Mouse (Mus musculus): ENCODE data around the gene Slc27a3.

Gene Slc27a3

DNA sequence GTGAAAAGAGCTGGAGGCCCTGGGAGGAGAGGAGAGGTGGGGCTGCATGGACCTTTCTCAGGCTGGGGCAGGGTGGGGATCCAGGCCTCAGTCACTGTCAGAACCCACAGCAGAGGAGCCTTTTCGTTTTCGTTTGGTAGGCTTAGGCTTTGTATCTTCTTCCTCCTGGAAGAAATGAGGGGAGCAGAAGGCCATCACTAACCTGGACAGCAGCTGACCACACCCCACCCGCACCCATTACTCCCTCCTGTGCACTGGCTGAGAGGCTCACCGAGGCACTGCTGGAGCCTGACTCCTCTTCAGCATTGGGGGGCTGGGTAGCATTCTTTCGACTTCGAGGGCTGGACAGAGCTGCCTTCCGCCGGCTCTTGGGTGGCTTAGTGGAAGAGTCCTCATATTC lies 2.2 kb upstream of the Slc27a3 start:
- CTCF ChIA-PET: no interaction called here

DNA sequence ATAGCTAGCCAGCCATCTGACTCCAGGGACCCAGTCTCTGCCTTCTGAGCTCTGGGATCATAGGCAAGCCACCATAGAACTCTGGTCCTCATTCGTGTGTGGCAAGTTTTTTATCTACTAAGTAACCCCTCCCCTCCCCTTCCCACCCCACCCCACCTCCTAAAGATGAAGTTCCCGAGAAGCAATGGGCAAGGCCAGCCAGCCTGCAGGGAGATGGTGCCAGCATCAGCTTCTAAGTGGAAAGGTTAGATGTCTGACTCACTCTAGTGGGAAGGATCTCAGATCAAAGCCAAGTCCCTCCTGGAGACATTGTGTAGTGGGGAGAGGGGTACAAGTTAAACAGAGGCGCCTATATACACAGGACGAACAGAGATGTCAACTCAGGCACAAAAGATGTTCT lies 1.3 kb upstream of the Slc27a3 start:
- CTCF ChIA-PET: no interaction called here

DNA sequence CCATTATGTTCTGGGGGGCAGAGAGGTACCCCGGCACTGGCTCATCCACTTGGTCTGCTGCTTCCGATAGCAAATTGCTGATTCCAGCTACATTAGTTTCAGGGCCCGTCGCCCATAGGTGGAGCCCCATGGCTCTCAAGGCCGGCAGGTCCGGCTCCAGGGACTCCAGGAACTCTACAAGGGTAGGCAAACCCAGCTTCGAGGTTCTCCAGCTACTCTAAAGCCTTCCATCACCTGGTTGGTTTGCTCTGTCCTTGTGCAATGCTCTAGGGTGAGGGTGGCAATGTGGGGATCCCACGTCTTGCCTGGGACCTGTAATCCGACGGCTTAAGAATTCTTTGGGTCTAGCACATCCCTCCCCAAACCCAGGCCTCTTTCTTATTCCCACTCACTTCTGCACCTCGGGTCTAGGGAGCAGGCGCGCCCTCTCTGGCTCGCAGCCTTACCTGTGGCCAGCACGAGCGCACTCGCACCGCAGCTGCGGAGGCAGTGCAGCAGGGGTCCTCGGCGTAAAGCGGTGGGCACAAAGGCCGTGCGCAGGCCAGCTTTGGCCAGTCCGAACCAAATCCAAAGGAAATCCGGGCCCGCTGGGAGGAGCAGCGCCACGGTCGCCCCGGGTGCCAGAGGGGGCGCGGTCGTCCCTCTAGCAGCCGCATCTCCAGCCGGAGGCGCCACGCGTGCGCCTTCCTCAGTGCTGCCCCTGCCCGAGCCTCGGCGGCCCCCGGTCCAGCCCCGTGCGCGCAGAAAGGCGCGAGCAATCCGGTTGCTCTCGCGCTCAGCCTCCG lies 820 bp downstream of the Slc27a3 start:
- CTCF ChIA-PET: no interaction called here

DNA sequence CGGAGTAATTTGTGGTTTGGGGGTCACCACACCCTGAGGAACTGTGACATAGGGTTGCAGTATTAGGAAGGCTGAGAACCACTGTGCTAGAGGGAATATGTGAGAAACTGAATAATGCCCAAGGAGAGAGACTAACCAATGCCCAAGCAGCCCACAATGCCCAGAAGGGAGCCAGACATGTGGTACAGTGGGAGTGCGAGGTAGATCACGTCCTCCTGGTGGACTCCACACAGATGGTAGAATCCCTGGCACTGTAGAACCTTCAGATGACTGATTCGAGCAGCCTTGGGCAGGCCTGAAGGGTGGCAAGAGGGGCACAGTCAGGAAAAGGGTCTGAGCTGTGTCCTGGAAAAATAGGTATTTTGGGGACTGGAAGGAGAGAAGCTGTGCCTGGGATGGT lies 1.5 kb downstream of the Slc27a3 start:
- CTCF ChIA-PET: no interaction called here

GRCm38 (mm10) chr3:90387483-90387882 lies 2.3 kb downstream of the Slc27a3 start:
- CTCF ChIA-PET: no interaction called here

- CTCF ChIA-PET: no interaction called here
These were observed 2.9 kb downstream of the Slc27a3 start for GRCm38 (mm10) chr3:90386817-90387216.

- CTCF ChIA-PET: interaction anchor here (0.5 kb wide), 1 partner anchor 154 kb away, joined by 3 read pairs; no protein-coding TSS in a partner anchor
These were observed 4.8 kb downstream of the Slc27a3 start for GRCm38 (mm10) chr3:90384851-90385375.

DNA sequence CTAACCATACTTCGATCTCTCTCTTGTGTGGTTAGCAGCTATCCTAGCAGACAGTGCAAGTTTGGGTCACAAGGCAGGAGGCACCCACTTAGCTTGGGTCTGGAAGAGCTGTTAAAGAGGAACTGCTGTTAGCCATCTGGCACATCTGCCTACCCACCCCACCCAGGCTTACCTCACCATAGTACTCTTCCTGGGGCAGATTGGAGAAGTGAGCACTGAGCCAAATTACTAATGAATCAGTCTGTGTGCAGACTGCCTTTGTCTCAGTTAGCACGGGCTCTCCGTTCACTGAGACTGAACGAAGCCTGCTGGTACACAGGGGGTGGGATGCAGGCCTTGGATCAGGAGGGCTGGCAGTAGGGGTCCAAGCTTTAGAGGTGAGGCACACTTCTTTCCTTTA lies 6.0 kb downstream of the Slc27a3 start:
- CTCF ChIA-PET: interaction anchor here (0.5 to 0.8 kb wide), 2 partner anchors 25 to 229 kb away, joined by 4 read pairs; no protein-coding TSS in a partner anchor

DNA sequence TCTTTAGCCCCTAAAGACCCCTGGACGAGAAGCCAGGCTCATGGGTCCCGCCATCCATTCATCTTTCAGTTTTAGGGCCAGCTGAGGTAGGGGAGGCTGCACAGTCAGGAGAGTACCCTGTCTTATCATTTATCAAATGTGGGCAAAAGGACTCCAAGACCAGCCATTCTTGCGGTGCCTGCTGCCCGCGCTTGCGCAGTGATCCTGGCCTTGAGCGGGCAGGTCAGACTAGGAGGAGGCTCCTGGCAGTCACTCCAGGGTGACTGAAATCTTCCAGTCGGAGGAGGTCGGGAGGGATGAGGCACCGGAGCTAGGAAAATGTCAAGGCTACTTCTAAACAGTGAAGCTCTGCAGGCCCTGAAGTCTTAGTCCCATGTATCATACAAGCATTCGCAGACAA lies 8.0 kb downstream of the Slc27a3 start:
- CTCF ChIA-PET: no interaction called here

- CTCF ChIA-PET: no interaction called here
These were observed 11.2 kb downstream of the Slc27a3 start for GRCm38 (mm10) chr3:90378496-90378895.

DNA sequence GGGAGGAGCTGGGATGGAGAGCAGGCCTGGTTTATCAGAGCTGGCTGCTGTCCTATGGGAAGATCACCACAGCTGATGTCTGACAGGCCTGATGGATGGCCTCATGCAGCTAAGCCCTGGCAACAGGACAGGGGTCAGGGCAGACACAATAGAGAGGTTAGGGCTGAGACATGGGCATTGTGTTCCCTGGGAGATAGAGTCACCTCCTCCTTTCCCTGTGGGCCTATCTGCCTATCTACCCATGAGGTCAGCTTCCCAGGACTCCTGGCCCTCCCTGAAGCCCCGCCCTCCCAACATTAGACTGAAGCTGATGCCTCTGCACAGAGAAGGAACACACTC lies 13.5 kb downstream of the Slc27a3 start:
- CTCF ChIA-PET: interaction anchor here (0.6 kb wide), 3 partner anchors 267 to 1263 kb away, joined by 3 to 4 read pairs (median 3); no protein-coding TSS in a partner anchor

DNA sequence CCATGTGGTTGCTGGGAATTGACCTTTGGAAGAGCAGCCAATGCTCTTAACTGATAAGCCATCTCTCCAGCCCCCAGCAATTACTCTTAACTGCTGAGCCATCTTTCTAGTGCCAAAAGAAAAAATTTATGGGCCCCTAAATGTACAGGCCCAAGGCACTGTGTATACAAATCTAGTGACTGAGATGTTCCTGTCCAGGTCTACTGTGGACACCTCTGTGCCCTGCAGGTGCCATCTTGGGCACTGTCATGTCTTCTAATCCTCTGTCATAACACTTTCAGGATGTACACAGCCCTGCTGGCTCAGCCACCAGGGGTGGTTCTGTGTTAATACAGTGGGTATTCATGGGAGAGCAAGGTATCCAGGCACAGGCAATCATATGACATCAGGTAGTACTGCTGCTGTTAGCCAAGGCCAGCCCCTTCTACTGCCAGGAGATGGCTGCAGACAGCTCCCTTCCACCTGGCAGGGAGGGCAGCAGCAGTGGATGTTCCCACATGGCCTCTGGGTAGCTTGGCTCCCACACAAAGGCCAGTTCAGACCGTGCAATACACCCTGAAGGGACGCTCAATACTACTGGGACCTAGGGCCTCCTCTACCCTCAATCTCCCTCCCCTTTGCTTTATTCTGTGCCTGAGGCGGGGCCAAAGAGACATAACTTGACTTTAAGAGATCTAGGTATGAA lies 14.0 kb downstream of the Slc27a3 start:
- CTCF ChIA-PET: interaction anchor here (0.7 kb wide), 1 partner anchor 112 kb away, joined by 3 read pairs; no protein-coding TSS in a partner anchor

GRCm38 (mm10) chr3:90374368-90374767 lies 15.4 kb downstream of the Slc27a3 start:
- CTCF ChIA-PET: interaction anchor here (0.6 to 0.7 kb wide), 2 partner anchors 29 to 55 kb away, joined by 3 to 5 read pairs; no protein-coding TSS in a partner anchor

DNA sequence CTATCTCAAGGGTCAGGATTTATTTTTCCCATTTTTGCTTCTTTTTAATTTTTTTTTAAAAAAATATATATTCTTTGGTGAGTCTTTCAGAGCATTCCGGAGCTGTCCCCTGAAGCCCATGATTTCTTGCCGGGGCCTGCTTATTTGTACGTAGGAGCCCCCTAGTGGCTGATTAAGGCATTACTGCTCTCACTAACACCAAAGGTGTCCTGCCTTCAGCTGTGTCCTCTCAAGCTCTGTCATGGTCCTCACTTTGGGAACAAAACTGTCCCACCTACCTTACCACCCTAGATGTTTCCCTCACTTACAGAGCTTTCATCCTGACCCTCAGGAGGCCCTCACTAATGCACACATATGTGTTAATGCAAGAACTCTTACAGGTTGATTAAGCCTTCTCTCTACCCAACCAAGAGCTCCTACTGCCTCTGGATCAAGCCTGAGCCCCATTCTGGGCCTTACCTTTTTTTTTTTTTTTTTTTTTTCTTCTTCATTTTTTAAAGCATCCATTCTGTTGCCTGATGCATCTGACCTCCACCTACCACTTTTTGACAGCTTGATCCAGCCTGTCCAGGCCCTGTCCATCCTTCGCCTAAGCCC lies 16.2 kb downstream of the Slc27a3 start:
- CTCF ChIA-PET: interaction anchor here (0.6 to 1.1 kb wide), 3 partner anchors 136 to 183 kb away, joined by 4 to 13 read pairs (median 6); no protein-coding TSS in a partner anchor

DNA sequence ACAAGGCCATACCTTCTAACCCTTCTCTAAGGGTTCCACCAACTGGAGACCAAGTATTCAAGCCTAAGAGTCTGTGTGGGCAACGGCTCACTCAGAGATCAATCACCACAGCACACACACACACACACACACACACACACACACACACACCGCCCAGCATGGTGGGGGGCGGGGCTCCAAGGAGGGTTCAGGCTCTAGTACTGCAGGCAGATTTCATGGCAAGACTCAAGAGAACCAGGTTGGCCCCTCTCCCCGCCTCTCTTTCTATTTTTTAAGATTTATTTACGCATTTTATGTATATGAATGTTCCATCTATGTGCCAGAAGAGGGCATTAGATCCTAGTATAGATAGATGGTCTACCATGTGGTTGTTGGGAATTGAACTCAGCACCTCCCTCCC lies 16.9 kb downstream of the Slc27a3 start:
- CTCF ChIA-PET: interaction anchor here (1.1 kb wide), 1 partner anchor 157 kb away, joined by 6 read pairs; no protein-coding TSS in a partner anchor

DNA sequence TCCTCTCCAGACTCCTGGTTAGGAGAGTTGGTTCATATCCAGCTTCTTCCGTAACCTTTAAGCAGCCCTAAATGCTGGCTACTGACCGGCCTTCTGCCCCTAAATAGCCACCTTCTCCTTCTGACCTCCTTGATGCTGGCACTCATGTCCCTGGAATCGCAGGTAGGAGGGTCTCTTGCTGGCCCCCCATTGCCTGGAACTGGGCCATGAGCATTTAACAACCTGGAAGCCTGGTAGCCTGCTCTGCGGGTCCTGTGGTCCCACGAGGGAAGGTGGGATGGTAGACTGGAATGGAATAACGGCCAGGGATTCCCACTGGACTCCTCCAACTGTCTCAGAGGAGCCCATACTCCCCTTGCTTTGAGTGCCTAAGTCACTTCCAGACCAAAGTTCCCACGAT lies 17.9 kb downstream of the Slc27a3 start:
- CTCF ChIA-PET: no interaction called here

GRCm38 (mm10) chr3:90369041-90369440 lies 20.7 kb downstream of the Slc27a3 start:
- CTCF ChIA-PET: no interaction called here

DNA sequence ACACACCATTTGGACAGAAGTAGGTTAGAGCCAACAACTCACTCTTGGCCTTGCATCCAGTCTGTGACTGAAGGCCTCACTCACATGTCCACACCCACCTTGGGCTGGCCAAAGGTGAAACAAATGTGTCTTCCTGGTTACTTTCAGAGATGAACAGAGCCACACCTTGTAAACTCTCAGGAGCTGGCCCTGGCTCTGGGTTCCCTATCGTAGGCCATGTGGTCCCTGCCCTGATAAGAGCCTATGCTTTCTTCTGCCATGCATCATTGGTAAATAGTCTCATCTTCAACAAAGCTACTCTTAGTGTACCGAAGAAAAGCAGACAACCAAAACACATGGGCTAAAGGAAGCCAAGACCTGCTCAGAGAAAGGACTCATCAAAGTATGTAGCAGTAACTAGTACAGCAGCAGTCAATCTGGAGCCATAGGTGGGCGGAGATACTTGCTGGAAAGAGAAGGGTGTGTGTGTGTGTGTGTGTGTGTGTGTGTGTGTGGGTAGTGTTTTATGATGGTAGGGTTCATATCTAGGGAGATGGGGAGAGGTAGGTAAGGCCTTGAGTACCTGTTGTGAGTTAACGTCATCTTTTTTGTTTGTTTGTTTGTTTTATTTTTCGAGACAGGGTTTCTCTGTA lies 22.6 kb downstream of the Slc27a3 start:
- CTCF ChIA-PET: no interaction called here

DNA sequence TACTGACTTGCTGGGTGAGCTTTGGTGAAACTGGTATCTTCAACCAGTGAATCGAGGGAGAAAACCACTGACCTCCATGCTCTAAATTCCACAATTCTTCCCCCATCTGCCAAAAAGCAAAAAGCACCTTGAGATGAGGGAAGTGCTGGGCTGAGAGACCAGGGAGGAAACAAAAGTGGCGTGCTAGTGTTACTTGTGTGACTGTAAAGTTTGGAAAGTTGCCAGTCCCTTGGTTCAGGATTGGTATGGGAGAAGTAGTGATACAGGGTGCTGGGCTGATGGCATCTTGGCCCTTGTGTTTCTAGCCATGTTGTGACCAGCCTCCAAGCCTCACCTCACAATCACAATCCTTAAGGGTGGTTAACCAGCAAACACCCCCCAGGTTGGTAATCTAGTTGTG lies 27.4 kb downstream of the Slc27a3 start:
- CTCF ChIA-PET: no interaction called here

GRCm38 (mm10) chr3:90361476-90361875 lies 28.3 kb downstream of the Slc27a3 start:
- CTCF ChIA-PET: interaction anchor here (0.6 to 0.7 kb wide), 2 partner anchors 19 to 31 kb away, joined by 3 to 26 read pairs; no protein-coding TSS in a partner anchor

DNA sequence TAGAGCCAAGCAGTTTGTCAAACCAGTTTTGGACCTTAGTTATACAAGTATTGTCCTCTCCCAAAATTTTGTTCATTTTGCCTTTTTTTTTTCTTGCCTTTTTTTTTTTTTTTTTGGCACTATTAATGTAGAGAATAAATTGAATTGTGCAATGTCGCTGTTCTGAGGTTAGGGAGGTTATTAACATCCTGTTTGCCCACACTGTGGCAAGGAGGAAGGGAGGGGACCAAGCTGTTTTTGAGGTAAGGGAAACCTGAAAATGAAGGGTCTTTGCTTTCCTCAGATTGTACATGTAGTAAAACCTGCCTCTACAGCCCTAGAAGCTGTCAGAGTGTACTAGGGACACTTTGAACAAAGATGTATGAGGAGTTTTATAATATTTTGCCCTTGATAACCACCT lies 30.5 kb downstream of the Slc27a3 start:
- CTCF ChIA-PET: interaction anchor here (0.7 kb wide), 1 partner anchor 1356 kb away, joined by 4 read pairs; no protein-coding TSS in a partner anchor

DNA sequence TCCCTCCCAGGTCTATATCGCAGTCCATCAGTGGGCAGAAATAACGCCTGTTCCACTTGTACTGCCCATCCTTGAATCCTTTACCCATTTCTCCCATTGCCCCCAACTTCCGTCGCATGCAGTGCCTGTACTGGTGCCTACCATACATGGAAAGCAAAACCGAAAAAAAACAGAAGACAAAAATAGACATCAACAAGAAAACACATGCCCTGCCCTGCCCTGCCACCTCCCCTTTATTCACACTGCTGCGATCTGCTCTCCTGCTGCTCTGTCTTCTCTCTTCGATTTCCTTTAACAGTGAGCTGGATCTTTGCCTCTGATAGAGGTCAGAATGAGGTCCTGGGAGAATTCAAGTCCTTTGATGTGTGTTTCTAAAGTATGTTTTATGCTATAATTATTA lies 31.8 kb downstream of the Slc27a3 start:
- CTCF ChIA-PET: interaction anchor here (0.7 kb wide), 1 partner anchor 123 kb away, joined by 4 read pairs; no protein-coding TSS in a partner anchor

Data from spleen, embryonic (tissue).